Mouse (Mus musculus) forebrain, embryonic 15.5 days (tissue): ENCODE measurements around the gene Gnao1. TPM values are rescaled to one million over a fixed set of nuclear protein-coding genes. Genes with fewer than 3 reads are reported as not detected.

Experiments used
- ATAC-seq: fragments of 200-750 bp; cut with Nextera tagmentation; replicated peaks from 2 replicates; pipeline ENCODE4 v1.8.0; 2017; ENCODE audit warnings: mild to moderate bottlenecking, moderate TSS enrichment, moderate library complexity
- H3K27ac ChIP-seq: fragments of 300-500 bp; sonication (generic); replicated peaks from 2 replicates; pipeline ENCODE4 v1.5.1; 2015; ENCODE audit warnings: mild to moderate bottlenecking, inconsistent platforms
- H3K27me3 ChIP-seq: fragments of 300-500 bp; sonication (generic); 2 replicates; pipeline ENCODE4 v1.6.1; 2015; ENCODE audit warnings: inconsistent platforms
- H3K36me3 ChIP-seq: fragments of 300-500 bp; sonication (generic); 2 replicates; pipeline ENCODE4 v1.6.1; 2015; ENCODE audit warnings: mild to moderate bottlenecking, inconsistent platforms
- H3K4me1 ChIP-seq: fragments of 300-500 bp; sonication (generic); 2 replicates; pipeline ENCODE4 v1.6.1; 2015; ENCODE audit warnings: inconsistent platforms
- H3K4me2 ChIP-seq: fragments of 300-500 bp; sonication (generic); replicated peaks from 2 replicates; pipeline ENCODE4 v1.6.1; 2015; ENCODE audit warnings: mild to moderate bottlenecking, inconsistent platforms
- H3K4me3 ChIP-seq: fragments of 300-500 bp; sonication (generic); 2 replicates; pipeline ENCODE4 v1.5.1; 2015; ENCODE audit warnings: mild to moderate bottlenecking, inconsistent platforms
- H3K9ac ChIP-seq: fragments of 300-500 bp; sonication (generic); replicated peaks from 2 replicates; pipeline ENCODE4 v1.6.1; 2015; ENCODE audit warnings: mild to moderate bottlenecking, inconsistent platforms
- H3K9me3 ChIP-seq: fragments of 300-500 bp; sonication (generic); 2 replicates; pipeline ENCODE4 v1.6.1; 2016; ENCODE audit warnings: inconsistent platforms
- WGBS: fragments of 180-500 bp; shearing (Covaris S2); methylation state at CpG from one replicate; pipeline ENCODE4 v1.1.7; 2015; ENCODE audit warnings: mixed read lengths; 5-methylcytosine and 5-hydroxymethylcytosine counted together
- polyA plus RNA-seq: library from polyadenylated mRNA; unstranded; fragments of >200 nt; fragmentation: Nextera tagmentation; extraction: Ambion mirVana; gene quantifications from 2 replicates; pipeline ENCODE4 v1.2.1, GENCODE M21; 2015

Gene Gnao1
- polyA plus RNA-seq, 1 experiment from 2014 or later = 167 TPM

- no peak for ATAC-seq
- Histone ChIP-seq H3K4me2 (no peak overlapping the region), H3K4me3 (no peak overlapping the region), H3K4me1 (no peaks in the 10 kb centered on the region), H3K36me3 (peaks cover 77% of the 10 kb centered on the region), H3K9ac (no peak overlapping the region), H3K27ac (no peak overlapping the region), H3K27me3 (no peaks in the 10 kb centered on the region), H3K9me3 (no peaks in the 10 kb centered on the region)
- 67% methylated on average over 3 of the region's 3 CpGs for WGBS
Measured at GRCm38 (mm10) chr8:93983827-93984226, 174.1 kb downstream of the Gnao1 start.

GRCm38 (mm10) chr8:93984731-93985130 lies 175.0 kb downstream of the Gnao1 start:
- no peak for ATAC-seq
- no peaks in the 10 kb centered on the region for H3K9me3 ChIP-seq
- H3K9ac ChIP-seq = no peak overlapping the region
- no peak overlapping the region for H3K4me2 ChIP-seq
- WGBS = 96% methylated on average over 3 of the region's 3 CpGs
- H3K36me3 ChIP-seq = peaks cover 78% of the 10 kb centered on the region
- H3K4me1 ChIP-seq = no peaks in the 10 kb centered on the region
- H3K27ac ChIP-seq = no peak overlapping the region
- H3K27me3 ChIP-seq = no peaks in the 10 kb centered on the region
- no peak overlapping the region for H3K4me3 ChIP-seq

- Histone ChIP-seq H3K27me3 (no peaks in the 10 kb centered on the region), H3K4me3 (no peak overlapping the region), H3K9ac (no peak overlapping the region), H3K4me2 (no peak overlapping the region), H3K9me3 (no peaks in the 10 kb centered on the region), H3K36me3 (peaks cover 47% of the 10 kb centered on the region), H3K4me1 (no peaks in the 10 kb centered on the region), H3K27ac (no peak overlapping the region)
- WGBS = 96% methylated on average over 4 of the region's 4 CpGs
- ATAC-seq = no peak
Measured at GRCm38 (mm10) chr8:93989739-93990138, 180.0 kb downstream of the Gnao1 start.

GRCm38 (mm10) chr8:93998961-93999360 lies 189.2 kb downstream of the Gnao1 start:
- WGBS = 87% methylated on average over 2 of the region's 2 CpGs

GRCm38 (mm10) chr8:94004139-94004538 lies 194.4 kb downstream of the Gnao1 start:
- 85% methylated on average over 9 of the region's 9 CpGs for WGBS
- no peaks in the 10 kb centered on the region for H3K9me3 ChIP-seq
- no peak overlapping the region for H3K4me3 ChIP-seq
- no peak overlapping the region for H3K4me2 ChIP-seq
- H3K36me3 ChIP-seq = peaks cover 34% of the 10 kb centered on the region
- no peak overlapping the region for H3K9ac ChIP-seq
- peaks cover 5% of the 10 kb centered on the region for H3K4me1 ChIP-seq
- H3K27me3 ChIP-seq = no peaks in the 10 kb centered on the region
- no peak for ATAC-seq
- no peak overlapping the region for H3K27ac ChIP-seq

More at GRCm38 (mm10) chr8:93998961-93999360, 189.2 kb downstream of the Gnao1 start:
- H3K9me3 ChIP-seq = no peaks in the 10 kb centered on the region
- no peak overlapping the region for H3K4me2 ChIP-seq
- ATAC-seq = no peak
- no peak overlapping the region for H3K9ac ChIP-seq
- peaks cover 48% of the 10 kb centered on the region for H3K36me3 ChIP-seq
- H3K27me3 ChIP-seq = no peaks in the 10 kb centered on the region
- no peak overlapping the region for H3K4me3 ChIP-seq
- no peaks in the 10 kb centered on the region for H3K4me1 ChIP-seq
- H3K27ac ChIP-seq = no peak overlapping the region

GRCm38 (mm10) chr8:94009243-94009845 lies 199.6 kb downstream of the Gnao1 start:
- Histone ChIP-seq H3K27me3 (no peaks in the 10 kb centered on the region), H3K4me3 (no peak overlapping the region), H3K36me3 (0 out of 2 replicates have a peak, but pooled peaks cover 3% of the 10 kb centered on the region), H3K4me2 (no peak overlapping the region), H3K9ac (no peak overlapping the region), H3K27ac (no peak overlapping the region), H3K9me3 (no peaks in the 10 kb centered on the region), H3K4me1 (peaks cover 36% of the 10 kb centered on the region)
- ATAC-seq = no peak
- WGBS = 70% methylated on average over 15 of the region's 15 CpGs

- Histone ChIP-seq H3K9me3 (no peaks in the 10 kb centered on the region), H3K27me3 (no peaks in the 10 kb centered on the region), H3K4me2 (peak overlapping the region; percentile 67), H3K27ac (no peak overlapping the region), H3K9ac (0 out of 2 replicates have a peak overlapping the region, but pooled peaks have one; percentile 4), H3K36me3 (no peaks in the 10 kb centered on the region), H3K4me1 (peaks cover 36% of the 10 kb centered on the region), H3K4me3 (no peak overlapping the region)
- no peak for ATAC-seq
- 31% methylated on average over 2 of the region's 2 CpGs for WGBS
Measured at GRCm38 (mm10) chr8:94010101-94010705, 200.4 kb downstream of the Gnao1 start.

- ATAC-seq = no peak
- H3K9me3 ChIP-seq = no peaks in the 10 kb centered on the region
- peak overlapping the region; percentile 93 for H3K27ac ChIP-seq
- no peaks in the 10 kb centered on the region for H3K36me3 ChIP-seq
- H3K27me3 ChIP-seq = no peaks in the 10 kb centered on the region
- peak overlapping the region; percentile 94 for H3K4me3 ChIP-seq
- peak overlapping the region; percentile 67 for H3K4me2 ChIP-seq
- H3K4me1 ChIP-seq = peaks cover 36% of the 10 kb centered on the region
- WGBS = 2% methylated on average over 48 of the region's 48 CpGs
- peak overlapping the region; percentile 99 for H3K9ac ChIP-seq
Measured at GRCm38 (mm10) chr8:94011076-94012012, 201.6 kb downstream of the Gnao1 start.

GRCm38 (mm10) chr8:94012013-94012951 lies 202.5 kb downstream of the Gnao1 start, which contains the start of gene Amfr:
TSS of gene Amfr (minus strand) at chr8:94012842.
- WGBS = under 1% methylated on average over 106 of the region's 130 CpGs

GRCm38 (mm10) chr8:94013026-94013612 lies 203.4 kb downstream of the Gnao1 start:
- H3K27me3 ChIP-seq = no peaks in the 10 kb centered on the region
- H3K9ac ChIP-seq = peak overlapping the region; percentile 99
- ATAC-seq = no peak
- H3K4me2 ChIP-seq = peak overlapping the region; percentile 67
- peak overlapping the region; percentile 93 for H3K27ac ChIP-seq
- no peaks in the 10 kb centered on the region for H3K9me3 ChIP-seq
- H3K36me3 ChIP-seq = 0 out of 2 replicates have a peak, but pooled peaks cover 3% of the 10 kb centered on the region
- WGBS = 43% methylated on average over 7 of the region's 7 CpGs
- peaks cover 36% of the 10 kb centered on the region for H3K4me1 ChIP-seq
- peak overlapping the region; percentile 94 for H3K4me3 ChIP-seq

More at GRCm38 (mm10) chr8:94012013-94012951, 202.5 kb downstream of the Gnao1 start, which contains the start of gene Amfr:
- peak within 1 kb of the TSS; percentile 67 for H3K4me2 ChIP-seq
- ATAC-seq = peak; percentile 96
- no peaks in the 10 kb centered on the region for H3K9me3 ChIP-seq
- peak within 1 kb of the TSS; percentile 93 for H3K27ac ChIP-seq
- 0 out of 2 replicates have a peak, but pooled peaks cover 2% of the 10 kb centered on the region for H3K36me3 ChIP-seq
- H3K4me1 ChIP-seq = peaks cover 36% of the 10 kb centered on the region
- no peaks in the 10 kb centered on the region for H3K27me3 ChIP-seq
- H3K4me3 ChIP-seq = peak within 1 kb of the TSS; percentile 94
- H3K9ac ChIP-seq = peak within 1 kb of the TSS; percentile 99
